Mouse (Mus musculus) hindbrain, postnatal 0 days (tissue): ENCODE measurements around the gene Gria1. TPM values are rescaled to one million over a fixed set of nuclear protein-coding genes. Genes with fewer than 3 reads are reported as not detected.

ENCODE experiments used
- ATAC-seq: fragments of 200-750 bp; cut with Nextera tagmentation; 2 replicates; pipeline ENCODE4 v1.8.0; 2017; ENCODE audit warnings: mild to moderate bottlenecking, moderate TSS enrichment, moderate library complexity
- DNase-seq: peaks from one replicate; pipeline ENCODE4 v3.0.0-alpha.2; 2015; ENCODE audit warnings: low spot score
- H3K27ac ChIP-seq: fragments of 300-500 bp; sonication (generic); 2 replicates; pipeline ENCODE4 v1.5.1; 2014; ENCODE audit warnings: mild to moderate bottlenecking
- H3K27me3 ChIP-seq: fragments of 300-500 bp; sonication (generic); 2 replicates; pipeline ENCODE4 v1.6.1; 2014; ENCODE audit warnings: low read length, mixed read lengths; ENCODE audit not compliant: insufficient read depth
- H3K36me3 ChIP-seq: fragments of 300-500 bp; sonication (generic); 2 replicates; pipeline ENCODE4 v1.6.1; 2014; ENCODE audit warnings: low read length, mixed read lengths; ENCODE audit not compliant: insufficient read depth
- H3K4me1 ChIP-seq: fragments of 300-500 bp; sonication (generic); 2 replicates; pipeline ENCODE4 v1.6.1; 2014; ENCODE audit warnings: antibody characterized with exemption, low read length, mixed read lengths; ENCODE audit not compliant: insufficient read depth
- H3K4me2 ChIP-seq: fragments of 300-500 bp; sonication (generic); 2 replicates; pipeline ENCODE4 v1.6.1; 2014; ENCODE audit warnings: low read depth, mild to moderate bottlenecking, low read length, moderate library complexity, mixed read lengths
- H3K4me3 ChIP-seq: fragments of 300-500 bp; sonication (generic); 2 replicates; pipeline ENCODE4 v1.5.1; 2014; ENCODE audit warnings: low read length
- H3K9ac ChIP-seq: fragments of 300-500 bp; sonication (generic); replicated peaks from 2 replicates; pipeline ENCODE4 v1.6.1; 2014; ENCODE audit warnings: mild to moderate bottlenecking, low read length, moderate library complexity, mixed read lengths
- H3K9me3 ChIP-seq: fragments of 300-500 bp; sonication (generic); 2 replicates; pipeline ENCODE4 v1.6.1; 2016; ENCODE audit warnings: low read length, mixed read lengths
- CTCF ChIP-seq: IDR thresholded peaks from 2 replicates; pipeline ENCODE4 v1.5.1; 2016; ENCODE audit warnings: antibody characterized with exemption, control low read depth, low read depth
- WGBS: fragments of 180-500 bp; shearing (Covaris S2); extraction: QIAGEN DNeasy Blood & Tissue Kit; methylation state at CpG from one replicate; pipeline ENCODE4 v1.1.7; 2014; 5-methylcytosine and 5-hydroxymethylcytosine counted together
- polyA plus RNA-seq: library from polyadenylated mRNA; unstranded; fragments of >200 nt; fragmentation: Nextera tagmentation; extraction: Ambion mirVana; gene quantifications from 2 replicates; pipeline ENCODE4 v1.2.1, GENCODE M21; 2015
- total RNA-seq: library from RNA; depleted of rRNA; stranded (reverse); fragments of >200 nt; gene quantifications from 2 replicates; pipeline ENCODE4 v1.2.3, GENCODE M21; 2014

Gene Gria1
- total and polyA plus RNA-seq, 2 experiments from 2014 or later: 47.1 to 58.2 TPM

DNA sequence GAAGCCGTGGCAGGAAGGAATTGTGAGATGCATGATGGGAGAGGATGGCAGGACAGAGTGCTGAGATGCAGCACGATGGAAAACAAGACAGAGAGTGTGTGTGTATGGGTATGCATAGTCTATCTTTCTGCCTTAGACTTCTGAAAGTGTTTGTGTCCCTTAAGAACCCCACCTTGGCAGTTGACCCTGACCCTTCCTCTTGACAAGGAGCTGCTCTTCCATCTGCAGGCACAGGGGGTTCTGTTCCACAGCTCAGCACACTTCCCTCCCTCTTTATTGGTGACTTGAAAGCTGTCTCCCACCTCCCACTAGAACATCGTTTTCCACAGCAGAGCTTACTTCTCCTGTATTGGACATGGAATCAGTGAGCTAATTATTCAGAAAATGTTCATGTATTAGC lies 148.2 kb downstream of the Gria1 start:
- no peak for TF ChIP-seq CTCF
- Histone ChIP-seq H3K9ac (no peak overlapping the region), H3K4me3 (no peak overlapping the region), H3K4me1 (no peaks in the 10 kb centered on the region), H3K27ac (no peak overlapping the region), H3K4me2 (no peak overlapping the region), H3K27me3 (no peaks in the 10 kb centered on the region), H3K9me3 (no peaks in the 10 kb centered on the region), H3K36me3 (no peaks in the 10 kb centered on the region)
- 52% methylated on average over 3 of the region's 3 CpGs for WGBS
- ATAC-seq (no peak), DNase-seq (no peak)

DNA sequence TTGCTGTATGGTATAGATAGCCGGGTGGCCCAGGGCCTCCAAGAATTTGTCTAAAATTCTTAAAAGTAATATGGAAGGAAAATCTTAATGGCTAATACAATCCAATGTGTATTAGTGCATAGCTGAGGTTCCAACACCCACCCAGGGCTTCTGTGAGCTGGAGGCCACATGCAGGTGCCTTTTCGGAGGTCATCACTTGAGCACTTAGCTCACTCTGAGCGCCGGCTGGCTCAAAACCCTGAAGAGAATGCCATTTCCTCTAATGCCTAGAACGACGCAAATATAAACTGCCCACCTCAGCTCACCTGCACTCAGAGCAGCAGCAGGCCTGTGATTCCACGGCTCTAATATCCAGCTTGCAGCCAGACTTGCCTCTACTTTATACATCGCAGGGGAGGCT lies 148.9 kb downstream of the Gria1 start:
- ATAC-seq (no peak), DNase-seq (no peak)
- no peak overlapping the region for H3K4me2 ChIP-seq
- no peaks in the 10 kb centered on the region for H3K36me3 ChIP-seq
- WGBS: 95% methylated on average over 8 of the region's 8 CpGs
- H3K4me1 ChIP-seq: no peaks in the 10 kb centered on the region
- TF ChIP-seq CTCF: no peak
- no peak overlapping the region for H3K4me3 ChIP-seq
- H3K27ac ChIP-seq: no peak overlapping the region
- no peaks in the 10 kb centered on the region for H3K27me3 ChIP-seq
- no peak overlapping the region for H3K9ac ChIP-seq
- H3K9me3 ChIP-seq: no peaks in the 10 kb centered on the region

DNA sequence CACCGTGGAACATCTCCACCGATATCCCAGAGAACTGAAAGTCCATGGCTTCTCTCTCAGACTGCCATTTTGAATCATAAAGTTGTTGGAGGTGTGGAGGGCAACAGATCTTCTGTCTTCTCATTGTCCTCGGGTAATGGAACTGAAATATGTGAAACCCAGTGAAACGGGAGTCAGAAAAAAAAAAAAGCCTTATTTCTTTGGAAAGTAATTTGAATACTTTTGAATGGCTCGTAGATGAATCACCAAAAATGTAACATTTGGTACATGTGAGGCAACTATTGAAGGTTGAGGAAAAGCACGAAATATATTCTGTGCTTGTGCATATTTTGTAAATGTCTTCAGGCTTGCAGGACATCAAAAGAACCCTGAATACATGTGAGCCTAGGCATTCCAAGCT lies 151.7 kb downstream of the Gria1 start:
- Histone ChIP-seq H3K9ac (no peak overlapping the region), H3K36me3 (no peaks in the 10 kb centered on the region), H3K9me3 (no peaks in the 10 kb centered on the region), H3K4me2 (no peak overlapping the region), H3K4me1 (no peaks in the 10 kb centered on the region), H3K27me3 (no peaks in the 10 kb centered on the region), H3K27ac (no peak overlapping the region), H3K4me3 (no peak overlapping the region)
- DNase-seq (no peak), ATAC-seq (no peak)
- 93% methylated on average over 6 of the region's 6 CpGs for WGBS
- TF ChIP-seq CTCF: no peak

GRCm38 (mm10) chr11:57170058-57170457 lies 158.9 kb downstream of the Gria1 start:
- DNase-seq: no peak
- ATAC-seq: no peak
- no peak for TF ChIP-seq CTCF
- no peaks in the 10 kb centered on the region for H3K9me3 ChIP-seq
- no peaks in the 10 kb centered on the region for H3K36me3 ChIP-seq
- no peak overlapping the region for H3K4me3 ChIP-seq
- H3K27me3 ChIP-seq: no peaks in the 10 kb centered on the region
- H3K9ac ChIP-seq: no peak overlapping the region
- H3K4me2 ChIP-seq: no peak overlapping the region
- 70% methylated on average over 6 of the region's 6 CpGs for WGBS
- H3K4me1 ChIP-seq: no peaks in the 10 kb centered on the region; the same call in 1 of the 2 replicates
- no peak overlapping the region for H3K27ac ChIP-seq

DNA sequence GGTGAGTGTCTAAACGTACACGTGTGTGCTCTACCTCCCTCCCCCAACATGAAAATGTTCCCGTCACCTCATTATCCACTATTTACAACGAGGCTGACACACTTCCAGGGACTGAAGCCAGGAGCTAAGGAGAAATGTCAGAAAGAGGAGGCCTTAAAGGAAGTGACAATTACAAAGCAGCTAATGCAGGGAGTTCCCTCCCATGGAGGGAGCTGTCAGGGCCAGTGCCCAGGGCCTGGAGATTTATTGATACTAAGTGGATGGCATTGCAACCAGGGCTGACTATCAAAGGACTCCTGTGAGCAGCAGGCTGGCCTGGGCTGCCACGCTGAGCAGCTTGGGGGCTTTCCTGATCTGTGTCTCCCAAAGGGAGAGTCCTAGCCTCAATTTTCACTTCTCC lies 163.0 kb downstream of the Gria1 start:
- ATAC-seq (no peak), DNase-seq (no peak)
- 65% methylated on average over 5 of the region's 5 CpGs for whole genome bisulfite sequencing
- Histone ChIP-seq H3K4me3 (no peak overlapping the region), H3K4me1 (no peaks in the 10 kb centered on the region; the same call in 1 of the 2 replicates), H3K27me3 (no peaks in the 10 kb centered on the region), H3K27ac (no peak overlapping the region), H3K36me3 (no peaks in the 10 kb centered on the region), H3K4me2 (no peak overlapping the region), H3K9ac (no peak overlapping the region), H3K9me3 (no peaks in the 10 kb centered on the region)
- no peak for TF ChIP-seq CTCF

GRCm38 (mm10) chr11:57176552-57176951 lies 165.4 kb downstream of the Gria1 start:
- WGBS: 50% methylated on average over 3 of the region's 3 CpGs
- no peaks in the 10 kb centered on the region; the same call in 1 of the 2 replicates for H3K4me1 ChIP-seq
- H3K9me3 ChIP-seq: no peaks in the 10 kb centered on the region
- no peak overlapping the region for H3K4me3 ChIP-seq
- no peaks in the 10 kb centered on the region for H3K27me3 ChIP-seq
- no peaks in the 10 kb centered on the region for H3K36me3 ChIP-seq
- ATAC-seq (no peak), DNase-seq (no peak)
- TF ChIP-seq CTCF: peak; percentile 48
- H3K9ac ChIP-seq: no peak overlapping the region
- no peak overlapping the region for H3K27ac ChIP-seq
- no peak overlapping the region for H3K4me2 ChIP-seq

DNA sequence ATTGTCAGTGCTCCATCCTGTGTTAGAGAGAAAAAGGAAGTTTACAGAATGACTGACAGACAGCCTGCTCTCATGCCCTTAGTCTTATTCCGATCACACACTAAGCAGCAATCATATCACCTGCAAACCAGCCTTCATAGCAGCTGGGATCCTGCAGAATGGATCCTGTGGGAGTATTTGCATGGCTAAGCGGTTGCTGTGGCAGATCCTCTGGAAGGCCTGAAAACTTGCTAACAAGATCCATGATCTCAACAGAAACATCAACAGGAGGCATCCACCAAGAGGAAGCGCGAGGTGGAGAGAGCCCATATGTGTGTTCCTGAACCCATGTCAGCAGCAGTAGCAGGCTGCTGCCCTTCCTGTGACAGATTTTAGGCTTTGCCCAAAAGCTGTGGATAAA lies 173.0 kb downstream of the Gria1 start:
- no peak for ATAC-seq
- 90% methylated on average over 4 of the region's 4 CpGs for WGBS

More for the DNA sequence above, 173.0 kb downstream of the Gria1 start:
- Histone ChIP-seq H3K4me3 (no peak overlapping the region), H3K9ac (no peak overlapping the region), H3K4me2 (no peak overlapping the region), H3K9me3 (no peaks in the 10 kb centered on the region), H3K36me3 (no peaks in the 10 kb centered on the region), H3K27me3 (no peaks in the 10 kb centered on the region), H3K27ac (no peak overlapping the region), H3K4me1 (no peaks in the 10 kb centered on the region)
- DNase-seq: no peak
- TF ChIP-seq CTCF: no peak
